Mouse (Mus musculus) CH12.LX (cell line): ENCODE results near the gene Rpl36a.

ENCODE experiments used
- CTCF ChIP-seq, 2 experiments: IDR thresholded peaks in 1 of 2; conservative IDR thresholded peaks in 1 of 2; 2 replicates each; pipeline ENCODE4 v1.5.1; 2011 to 2012; ENCODE audit warnings: low read depth in 2 of 2, low read length in 2 of 2, improper control_type of control experiment in 1 of 2, inconsistent platforms in 1 of 2, mild to moderate bottlenecking in 1 of 2, moderate library complexity in 1 of 2
- EP300 ChIP-seq: IDR thresholded peaks from 2 replicates; pipeline ENCODE4 v1.6.1; 2011; ENCODE audit warnings: low read length, improper control_type of control experiment
- HCFC1 ChIP-seq: IDR thresholded peaks from 2 replicates; pipeline ENCODE4 v1.6.1; 2012; ENCODE audit warnings: low read depth, mild to moderate bottlenecking, inconsistent platforms, low read length, improper control_type of control experiment
- IRF4 ChIP-seq: IDR thresholded peaks from 2 replicates; pipeline ENCODE4 v1.6.1; 2014; ENCODE audit warnings: low read depth, mild to moderate bottlenecking, inconsistent platforms, low read length, improper control_type of control experiment
- JUN ChIP-seq: IDR thresholded peaks from 2 replicates; pipeline ENCODE4 v1.6.1; 2011; ENCODE audit warnings: low read depth, mild to moderate bottlenecking, low read length, improper control_type of control experiment, moderate library complexity; ENCODE audit not compliant: insufficient read depth
- MAX ChIP-seq: IDR thresholded peaks from 2 replicates; pipeline ENCODE4 v1.6.1; 2011; ENCODE audit warnings: low read length, improper control_type of control experiment
- MXI1 ChIP-seq: IDR thresholded peaks from 2 replicates; pipeline ENCODE4 v1.6.1; 2011; ENCODE audit warnings: mild to moderate bottlenecking, low read depth, low read length, improper control_type of control experiment
- MYC ChIP-seq: IDR thresholded peaks from 2 replicates; pipeline ENCODE4 v1.6.1; 2011; ENCODE audit warnings: low read depth, mild to moderate bottlenecking, improper control_type of control experiment, low read length
- NRF1 ChIP-seq: IDR thresholded peaks from 2 replicates; pipeline ENCODE4 v1.6.1; 2014; ENCODE audit warnings: low read depth, mild to moderate bottlenecking, inconsistent platforms, low read length, improper control_type of control experiment, moderate library complexity
- PAX5 ChIP-seq: IDR thresholded peaks from 2 replicates; pipeline ENCODE4 v1.6.1; 2012; ENCODE audit warnings: low read length, inconsistent platforms, mixed read lengths
- POLR2A ChIP-seq: IDR thresholded peaks from 2 replicates; pipeline ENCODE4 v1.6.1; 2011; ENCODE audit warnings: low read depth, mild to moderate bottlenecking, improper control_type of control experiment, low read length
- TBP ChIP-seq: conservative IDR thresholded peaks from 2 replicates; pipeline ENCODE4 v1.6.1; 2011; ENCODE audit warnings: low read depth, low read length, improper control_type of control experiment

- no peak for TF ChIP-seq NRF1
- no peak for TF ChIP-seq POLR2A
- TF ChIP-seq CTCF (conservative IDR thresholded peaks at IDR 0.05 in 1 of 2, IDR thresholded peaks at IDR 0.05 in 1 of 2; ENCODE audit: low read depth in 2 of 2, low read length in 2 of 2), result no peak
- TF ChIP-seq MYC, result no peak
- TF ChIP-seq PAX5, result no peak
- TF ChIP-seq JUN, result no peak
- no peak for TF ChIP-seq TBP
- no peak for TF ChIP-seq EP300
- TF ChIP-seq HCFC1, result no peak
- no peak for TF ChIP-seq MXI1
- no peak for TF ChIP-seq IRF4
- TF ChIP-seq MAX, result no peak
Measured at GRCm38 (mm10) chrX:134541955-134542308, 43.5 kb upstream of the Rpl36a start.
